ENCODE assay signal across 8 mouse cellular contexts in the genomic region with DNA sequence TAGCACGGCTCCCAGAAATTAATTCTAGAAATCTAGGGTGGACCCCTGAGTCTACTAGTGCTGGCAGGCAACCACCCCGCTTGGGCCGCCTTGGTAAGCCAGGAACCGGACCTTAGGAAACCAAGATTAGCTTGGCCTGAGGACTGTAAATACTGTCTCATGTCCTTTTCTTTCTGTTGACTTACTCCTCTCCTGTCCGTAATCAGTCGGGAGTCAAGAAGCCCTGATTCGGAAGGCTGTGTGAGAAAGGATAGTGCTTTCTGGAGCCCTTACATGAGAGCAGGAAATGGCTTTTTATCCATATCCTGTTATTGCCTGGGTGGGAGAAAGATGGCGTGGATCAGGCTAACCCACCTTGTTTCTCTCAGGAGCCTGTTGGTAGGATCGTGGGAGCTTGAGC. TPM values are rescaled to one million over a fixed set of nuclear protein-coding genes. Genes with fewer than 3 reads are reported as not detected.
A peak's percentile ranks its signal among the peaks of the same experiment; 100 is the strongest.
DNase-seq lines count a peak whose midpoint lies in the region; ATAC-seq and TF ChIP-seq lines count a peak whose summit lies in the region.

No protein-coding gene starts in this region.

- H3K36me3 ChIP-seq in embryonic facial prominence, embryonic 10.5 days (replicated peaks): peaks cover 40% of the 10 kb centered on the region
- H3K36me3 ChIP-seq in liver, embryonic 11.5 days (ENCODE audit: control insufficient read depth, insufficient read depth, low read length): peaks cover 4% of the 10 kb centered on the region; the same call in 1 of the 2 replicates

- ATAC-seq in liver, embryonic 11.5 days (replicated peaks; ENCODE audit: low FRiP score): no peak
- ATAC-seq in granulocyte monocyte progenitor cell, adult 5-6 weeks (replicated peaks; ENCODE audit: poor library complexity, severe bottlenecking): no peak

- no peak for TF ChIP-seq POLR2A in olfactory bulb, adult 2 months (IDR thresholded peaks at IDR 0.05; ENCODE audit: insufficient read depth, low read depth, low read length)

- peaks cover 26% of the 10 kb centered on the region for H3K4me1 ChIP-seq in embryonic facial prominence, embryonic 10.5 days
- H3K4me1 ChIP-seq in liver, embryonic 11.5 days (replicated peaks; ENCODE audit: control insufficient read depth, insufficient read depth, low read length): peaks cover 21% of the 10 kb centered on the region
- peaks cover 4% of the 10 kb centered on the region; the same call in 1 of the 2 replicates for H3K4me1 ChIP-seq in olfactory bulb, adult 2 months (ENCODE audit: control insufficient read depth, insufficient read depth, low read length)

- H3K9ac ChIP-seq in liver, embryonic 11.5 days (ENCODE audit: low read depth, low read length): peak overlapping the region; percentile 85

- DNase-seq in retina, embryonic 14.5 days (ENCODE audit: low spot score): peak; percentile 18
- no peak for DNase-seq in retina, postnatal 1 day
- DNase-seq in embryonic facial prominence, embryonic 10.5 days (ENCODE audit: low spot score): no peak
- peak; percentile 34 to 55 for DNase-seq in heart, postnatal 10 days
- no peak for DNase-seq in liver, embryonic 11.5 days (ENCODE audit: low spot score)
- no peak for DNase-seq in thymus, postnatal 4 days

- H3K27ac ChIP-seq in embryonic facial prominence, embryonic 10.5 days (replicated peaks): peak overlapping the region; percentile 99
- H3K27ac ChIP-seq in liver, embryonic 11.5 days (ENCODE audit: low read depth, low read length): peak overlapping the region; percentile 87
- H3K27ac ChIP-seq in olfactory bulb, adult 2 months (ENCODE audit: insufficient read depth, low read depth, low read length): no peak overlapping the region

- H3K27me3 ChIP-seq in embryonic facial prominence, embryonic 10.5 days (replicated peaks; ENCODE audit: low read depth, poor library complexity, severe bottlenecking): no peaks in the 10 kb centered on the region
- H3K27me3 ChIP-seq in liver, embryonic 11.5 days (replicated peaks; ENCODE audit: control insufficient read depth, insufficient read depth, low read length): no peaks in the 10 kb centered on the region

- H3K9me3 ChIP-seq in embryonic facial prominence, embryonic 10.5 days: peaks cover 7% of the 10 kb centered on the region; the same call in 1 of the 2 replicates
- H3K9me3 ChIP-seq in liver, embryonic 11.5 days (ENCODE audit: control insufficient read depth, low read length): no peaks in the 10 kb centered on the region

- no peak for TF ChIP-seq CTCF in olfactory bulb, adult 2 months (IDR thresholded peaks at IDR 0.05; ENCODE audit: insufficient read depth, low read depth, low read length)

- intact Hi-C loops in heart, postnatal 10 days (cut with DNase I): no loop called here

- peak overlapping the region; percentile 93 for H3K4me2 ChIP-seq in liver, embryonic 11.5 days

- 32% methylated on average over 9 of the region's 9 CpGs for WGBS in embryonic facial prominence, embryonic 10.5 days
- 8% methylated on average over 9 of the region's 9 CpGs for WGBS in liver, embryonic 11.5 days
- WGBS in olfactory bulb, adult 2 months: under 1% methylated on average over 9 of the region's 9 CpGs

- H3K4me3 ChIP-seq in embryonic facial prominence, embryonic 10.5 days: peak overlapping the region; percentile 78
- H3K4me3 ChIP-seq in liver, embryonic 11.5 days (ENCODE audit: low read depth, low read length): peak overlapping the region; percentile 60
- H3K4me3 ChIP-seq in olfactory bulb, adult 2 months (ENCODE audit: insufficient read depth, low read depth, low read length): peak overlapping the region; percentile 51

RNA-seq across cellular contexts. Expression of a gene that starts 1.5 kb away (rescaled TPM):
- 125 and 126 TPM in 2 replicates for polyA plus RNA-seq in embryonic facial prominence, embryonic 10.5 days (2016; fragmentation: Nextera tagmentation; extraction: Ambion mirVana)
- total RNA-seq in heart, postnatal 10 days (2021): 10 to 100 TPM; 63.8 to 76.9 TPM
- 75.2 and 89.2 TPM in 2 replicates for polyA plus RNA-seq in liver, embryonic 11.5 days (2014; fragmentation: Nextera tagmentation; extraction: Ambion mirVana)
- polyA plus RNA-seq in olfactory bulb, adult 2 months (2012; ENCODE audit: insufficient read depth, insufficient read length, low replicate concordance, missing spikeins): not detected in 2 replicates
- 99.8 and 132 TPM in 2 replicates for total RNA-seq in granulocyte monocyte progenitor cell, adult 5-6 weeks (2014; fragmentation: Nextera tagmentation)
- total RNA-seq in granulocyte monocyte progenitor cell, adult 5-6 weeks (2017): 146 and 162 TPM in 2 replicates

RNA-seq across cellular contexts. Expression of a gene that starts 9.6 kb away (rescaled TPM):
- polyA plus RNA-seq in embryonic facial prominence, embryonic 10.5 days (2016; fragmentation: Nextera tagmentation; extraction: Ambion mirVana): 0.20 TPM in 1 of 2 replicates, not detected in the other
- total RNA-seq in heart, postnatal 10 days (2021): not detected
- 0.30 and 0.92 TPM in 2 replicates for polyA plus RNA-seq in liver, embryonic 11.5 days (2014; fragmentation: Nextera tagmentation; extraction: Ambion mirVana)
- polyA plus RNA-seq in olfactory bulb, adult 2 months (2012; ENCODE audit: insufficient read depth, insufficient read length, low replicate concordance, missing spikeins): not detected in 2 replicates
- not detected in 2 replicates for total RNA-seq in granulocyte monocyte progenitor cell, adult 5-6 weeks (2014; fragmentation: Nextera tagmentation)
- not detected in 2 replicates for total RNA-seq in granulocyte monocyte progenitor cell, adult 5-6 weeks (2017)

RNA-seq across cellular contexts. Expression of a gene that starts 38.1 kb away (rescaled TPM):
- polyA plus RNA-seq in embryonic facial prominence, embryonic 10.5 days (2016; fragmentation: Nextera tagmentation; extraction: Ambion mirVana): 0.10 and 0.17 TPM in 2 replicates
- under 1 TPM in 1 of 2 experiments, not detected in 1; 0.05 TPM for total RNA-seq in heart, postnatal 10 days (2021)
- polyA plus RNA-seq in liver, embryonic 11.5 days (2014; fragmentation: Nextera tagmentation; extraction: Ambion mirVana): 0.08 and 0.48 TPM in 2 replicates
- polyA plus RNA-seq in olfactory bulb, adult 2 months (2012; ENCODE audit: insufficient read depth, insufficient read length, low replicate concordance, missing spikeins): not detected in 2 replicates
- 1.8 and 2.6 TPM in 2 replicates for total RNA-seq in granulocyte monocyte progenitor cell, adult 5-6 weeks (2014; fragmentation: Nextera tagmentation)
- total RNA-seq in granulocyte monocyte progenitor cell, adult 5-6 weeks (2017): 1.2 and 1.5 TPM in 2 replicates

RNA-seq across cellular contexts. Expression of a gene that starts 54.5 kb away (rescaled TPM):
- 118 and 125 TPM in 2 replicates for polyA plus RNA-seq in embryonic facial prominence, embryonic 10.5 days (2016; fragmentation: Nextera tagmentation; extraction: Ambion mirVana)
- total RNA-seq in heart, postnatal 10 days (2021): 10 to 100 TPM; 53.0 to 57.2 TPM
- 83.3 and 90.1 TPM in 2 replicates for polyA plus RNA-seq in liver, embryonic 11.5 days (2014; fragmentation: Nextera tagmentation; extraction: Ambion mirVana)
- 164 and 189 TPM in 2 replicates for polyA plus RNA-seq in olfactory bulb, adult 2 months (2012; ENCODE audit: insufficient read depth, insufficient read length, low replicate concordance, missing spikeins)
- total RNA-seq in granulocyte monocyte progenitor cell, adult 5-6 weeks (2014; fragmentation: Nextera tagmentation): 99.0 and 116 TPM in 2 replicates
- total RNA-seq in granulocyte monocyte progenitor cell, adult 5-6 weeks (2017): 51.6 and 58.2 TPM in 2 replicates

Comparison
In these comparisons a context has a peak if more than half of its experiments do, and no peak if none do; other contexts are left out.
1. DNase-seq: peak in retina, embryonic 14.5 days (single experiment) and heart, postnatal 10 days (2 of 2); none in retina, postnatal 1 day (single experiment), embryonic facial prominence, embryonic 10.5 days (single experiment), liver, embryonic 11.5 days (single experiment) and thymus, postnatal 4 days (single experiment).
2. RNA of a gene that starts 1.5 kb away (polyA plus RNA-seq): 125 to 126 TPM in embryonic facial prominence, embryonic 10.5 days and 75.2 to 89.2 TPM in liver, embryonic 11.5 days; not detected in olfactory bulb, adult 2 months; every median in the first group is over 10 times any median in the second.
3. Peak in every context shown above with its lines, with median percentiles within 50 percentile points of each other: H3K4me3 ChIP-seq.